Mouse (Mus musculus) midbrain, embryonic 13.5 days (tissue): ENCODE measurements around the gene Tlr2. TPM values are rescaled to one million over a fixed set of nuclear protein-coding genes. Genes with fewer than 3 reads are reported as not detected.

Experiments
- ATAC-seq: fragments of 200-750 bp; cut with Nextera tagmentation; 2 replicates; pipeline ENCODE4 v1.8.0; 2017; ENCODE audit warnings: mild to moderate bottlenecking, moderate TSS enrichment, moderate library complexity
- H3K27ac ChIP-seq: fragments of 300-500 bp; sonication (generic); 2 replicates; pipeline ENCODE4 v1.5.1; 2015; ENCODE audit warnings: inconsistent platforms, mild to moderate bottlenecking, moderate library complexity
- H3K27me3 ChIP-seq: fragments of 300-500 bp; sonication (generic); 2 replicates; pipeline ENCODE4 v1.6.1; 2015; ENCODE audit warnings: mild to moderate bottlenecking, inconsistent platforms
- H3K36me3 ChIP-seq: fragments of 300-500 bp; sonication (generic); 2 replicates; pipeline ENCODE4 v1.6.1; 2015; ENCODE audit warnings: mild to moderate bottlenecking, inconsistent platforms
- H3K4me1 ChIP-seq: fragments of 300-500 bp; sonication (generic); replicated peaks from 2 replicates; pipeline ENCODE4 v1.6.1; 2015; ENCODE audit warnings: inconsistent platforms
- H3K4me2 ChIP-seq: fragments of 300-500 bp; sonication (generic); replicated peaks from 2 replicates; pipeline ENCODE4 v1.6.1; 2015; ENCODE audit warnings: moderate library complexity, mild to moderate bottlenecking, inconsistent platforms
- H3K4me3 ChIP-seq: fragments of 300-500 bp; sonication (generic); replicated peaks from 2 replicates; pipeline ENCODE4 v1.5.1; 2015; ENCODE audit warnings: mild to moderate bottlenecking, inconsistent platforms
- H3K9ac ChIP-seq: fragments of 300-500 bp; sonication (generic); replicated peaks from 2 replicates; pipeline ENCODE4 v1.6.1; 2015; ENCODE audit warnings: mild to moderate bottlenecking, inconsistent platforms
- H3K9me3 ChIP-seq: fragments of 300-500 bp; sonication (generic); 2 replicates; pipeline ENCODE4 v1.6.1; 2016; ENCODE audit warnings: mild to moderate bottlenecking, inconsistent platforms
- WGBS: fragments of 180-500 bp; shearing (Covaris S2); methylation state at CpG from one replicate; pipeline ENCODE4 v1.1.7; 2015; 5-methylcytosine and 5-hydroxymethylcytosine counted together
- polyA plus RNA-seq: library from polyadenylated mRNA; unstranded; fragments of >200 nt; fragmentation: Nextera tagmentation; extraction: Ambion mirVana; gene quantifications from 2 replicates; pipeline ENCODE4 v1.2.1, GENCODE M21; 2015

Tlr2 gene
- polyA plus RNA-seq, 1 experiment from 2014 or later: 0.79 TPM

DNA sequence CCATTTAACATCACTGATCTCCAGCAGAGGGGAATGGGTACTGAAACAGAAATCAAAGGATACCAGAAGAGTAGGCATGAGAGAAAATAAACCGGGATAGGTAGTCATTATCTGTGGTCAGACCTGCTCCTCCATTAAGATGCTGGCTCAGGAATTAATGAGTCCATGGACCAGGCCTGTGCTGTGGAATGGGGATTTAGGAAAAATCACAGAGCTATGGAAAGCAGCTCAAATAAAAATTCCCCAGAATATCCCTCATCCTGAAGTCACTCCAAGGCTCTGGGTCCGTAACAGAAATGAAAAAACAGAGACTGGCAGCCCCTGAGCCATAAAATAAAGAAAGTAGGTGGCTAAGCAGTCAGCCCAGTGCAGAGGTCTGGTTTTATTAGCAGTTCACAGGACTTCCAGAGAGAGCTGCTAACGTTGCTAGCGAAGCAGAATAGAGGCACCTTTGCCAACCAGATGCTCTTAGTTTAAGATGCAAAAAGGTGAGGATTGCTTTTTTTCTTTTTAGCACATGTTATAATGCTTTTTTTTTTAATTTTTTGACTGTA, 25.1 kb downstream of the Tlr2 start:
- whole genome bisulfite sequencing: 79% methylated on average over 4 of the region's 4 CpGs
- Histone ChIP-seq H3K27me3 (no peaks in the 10 kb centered on the region), H3K4me3 (no peak overlapping the region), H3K9me3 (no peaks in the 10 kb centered on the region), H3K4me2 (no peak overlapping the region), H3K9ac (no peak overlapping the region), H3K27ac (no peak overlapping the region), H3K4me1 (no peaks in the 10 kb centered on the region), H3K36me3 (no peaks in the 10 kb centered on the region)
- no peak for ATAC-seq

DNA sequence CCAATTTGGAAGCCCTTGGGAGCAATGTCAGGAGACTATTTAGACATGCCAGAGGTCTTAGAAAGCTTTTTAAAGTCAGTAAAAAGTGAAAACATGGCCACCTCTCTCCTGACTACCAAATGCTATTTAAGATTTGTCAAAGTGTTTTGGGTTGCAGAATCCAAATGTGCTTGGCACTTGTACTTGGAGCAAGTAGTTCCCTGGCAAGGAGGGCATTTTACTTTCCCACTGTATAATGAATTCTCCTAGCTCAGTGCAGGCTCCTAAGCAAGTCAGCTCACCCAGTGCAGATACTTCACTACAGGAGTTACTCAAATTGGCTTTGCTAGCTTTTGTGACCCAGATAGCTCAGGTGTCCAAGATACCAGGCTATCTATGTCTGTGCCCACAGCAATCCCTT, 28.7 kb downstream of the Tlr2 start:
- Histone ChIP-seq H3K9me3 (no peaks in the 10 kb centered on the region), H3K36me3 (no peaks in the 10 kb centered on the region), H3K27me3 (no peaks in the 10 kb centered on the region), H3K4me2 (no peak overlapping the region), H3K27ac (no peak overlapping the region), H3K4me3 (no peak overlapping the region), H3K4me1 (no peaks in the 10 kb centered on the region), H3K9ac (no peak overlapping the region)
- ATAC-seq: no peak

GRCm38 (mm10) chr3:83811987-83812386, 29.6 kb downstream of the Tlr2 start:
- ATAC-seq: no peak
- Histone ChIP-seq H3K27ac (no peak overlapping the region), H3K4me1 (no peaks in the 10 kb centered on the region), H3K27me3 (no peaks in the 10 kb centered on the region), H3K9me3 (no peaks in the 10 kb centered on the region), H3K4me3 (no peak overlapping the region), H3K4me2 (no peak overlapping the region), H3K36me3 (no peaks in the 10 kb centered on the region), H3K9ac (no peak overlapping the region)
- 80% methylated on average over 7 of the region's 7 CpGs for WGBS

DNA sequence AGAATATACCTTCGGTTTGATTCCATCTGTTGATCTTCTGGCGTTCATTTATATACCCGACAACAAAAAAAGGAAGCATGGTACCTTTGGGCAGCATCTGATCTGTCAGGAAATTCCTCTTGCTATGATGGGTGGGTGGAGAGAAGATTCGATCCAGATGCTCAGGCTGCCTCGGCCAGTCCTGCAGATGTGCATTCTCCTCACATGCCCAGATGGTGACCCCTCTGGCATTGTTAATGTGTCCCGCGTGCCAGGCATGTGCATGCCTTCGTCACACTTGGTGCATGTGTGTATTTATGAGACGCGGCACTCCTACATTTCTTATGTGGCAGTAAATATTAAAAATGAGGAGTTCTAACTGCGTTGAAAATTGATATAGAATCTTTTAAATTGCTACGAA, 33.1 kb downstream of the Tlr2 start:
- no peak overlapping the region for H3K4me3 ChIP-seq
- 90% methylated on average over 12 of the region's 12 CpGs for WGBS
- H3K27ac ChIP-seq: no peak overlapping the region
- no peak overlapping the region for H3K9ac ChIP-seq
- H3K4me1 ChIP-seq: no peaks in the 10 kb centered on the region
- no peak for ATAC-seq
- H3K4me2 ChIP-seq: no peak overlapping the region
- H3K36me3 ChIP-seq: no peaks in the 10 kb centered on the region
- H3K9me3 ChIP-seq: no peaks in the 10 kb centered on the region
- H3K27me3 ChIP-seq: no peaks in the 10 kb centered on the region

DNA sequence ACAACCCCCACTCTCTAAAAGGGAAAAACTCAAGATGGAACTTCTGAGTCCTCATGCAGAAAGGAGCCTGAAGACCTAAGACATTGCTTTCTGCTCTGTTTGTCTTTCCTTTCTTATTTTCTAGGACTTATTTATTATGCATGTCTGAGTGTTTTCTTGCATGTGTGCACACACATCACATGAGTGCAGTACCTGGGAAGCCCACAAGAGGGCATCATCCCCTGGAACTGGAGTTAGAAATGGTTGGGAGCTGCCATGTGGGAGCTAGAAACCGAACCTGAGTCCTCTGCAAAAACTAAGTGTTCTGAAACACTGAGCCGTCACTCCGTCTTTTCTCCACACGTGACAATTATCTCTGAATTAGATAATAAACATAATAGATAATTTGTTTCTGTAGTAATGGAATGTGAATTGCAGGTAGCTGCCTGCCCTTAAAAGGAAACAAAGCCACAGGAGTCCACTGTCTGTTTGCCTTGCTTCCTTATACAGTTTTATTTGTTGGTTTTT, 39.9 kb downstream of the Tlr2 start:
- Histone ChIP-seq H3K4me1 (no peaks in the 10 kb centered on the region), H3K9me3 (peaks cover 7% of the 10 kb centered on the region; the same call in 1 of the 2 replicates), H3K4me3 (no peak overlapping the region), H3K36me3 (no peaks in the 10 kb centered on the region), H3K9ac (no peak overlapping the region), H3K27me3 (no peaks in the 10 kb centered on the region), H3K27ac (no peak overlapping the region), H3K4me2 (no peak overlapping the region)
- WGBS: 97% methylated on average over 4 of the region's 4 CpGs
- no peak for ATAC-seq

DNA sequence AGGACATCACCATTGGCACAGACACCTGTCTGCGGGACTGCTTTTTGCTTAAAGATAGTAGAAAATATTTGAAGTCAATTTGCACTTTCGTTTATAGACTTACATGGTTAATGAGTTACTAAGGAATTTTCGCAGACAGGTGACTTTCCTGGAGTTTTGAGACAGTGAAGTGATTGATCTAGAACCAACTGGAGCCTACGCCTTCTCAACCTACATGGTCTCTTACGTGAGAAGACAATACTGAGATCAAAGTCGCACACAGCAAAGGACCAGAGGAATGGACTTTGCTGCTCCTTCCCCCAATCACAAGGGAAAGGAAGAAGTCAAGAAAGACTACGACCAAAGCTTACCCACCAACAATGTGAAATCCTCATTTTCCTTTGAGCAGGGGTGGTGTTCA, 42.1 kb downstream of the Tlr2 start:
- ATAC-seq: no peak
- WGBS: 94% methylated on average over 7 of the region's 7 CpGs
- Histone ChIP-seq H3K9me3 (peaks cover 7% of the 10 kb centered on the region; the same call in 1 of the 2 replicates), H3K4me1 (no peaks in the 10 kb centered on the region), H3K27ac (no peak overlapping the region), H3K27me3 (no peaks in the 10 kb centered on the region), H3K4me2 (no peak overlapping the region), H3K9ac (no peak overlapping the region), H3K4me3 (no peak overlapping the region), H3K36me3 (no peaks in the 10 kb centered on the region)

DNA sequence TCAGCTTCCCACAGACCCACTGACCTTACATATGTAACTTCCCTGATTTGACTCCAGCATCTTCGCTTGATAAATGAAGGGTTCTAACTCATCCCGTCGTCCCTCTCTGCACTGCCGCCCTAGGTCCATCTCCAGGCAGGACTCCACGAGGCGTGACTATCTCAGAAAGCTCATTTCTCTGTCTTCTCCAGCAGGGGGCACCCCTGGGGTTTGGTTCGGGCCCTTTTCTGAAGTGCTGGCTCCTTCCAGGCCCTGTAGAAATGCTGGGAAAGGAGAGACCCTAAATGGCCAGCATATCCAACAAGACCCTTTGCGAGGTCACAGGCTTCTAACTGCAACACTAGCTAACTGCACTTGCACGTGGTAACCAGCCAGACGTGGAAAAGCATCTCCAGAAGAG, 43.7 kb downstream of the Tlr2 start:
- ATAC-seq: peak; percentile 63
- no peak overlapping the region for H3K4me2 ChIP-seq
- WGBS: 6% methylated on average over 10 of the region's 10 CpGs
- H3K4me3 ChIP-seq: no peak overlapping the region
- no peaks in the 10 kb centered on the region for H3K27me3 ChIP-seq
- no peaks in the 10 kb centered on the region for H3K36me3 ChIP-seq
- no peak overlapping the region for H3K9ac ChIP-seq
- H3K27ac ChIP-seq: no peak overlapping the region
- peaks cover 7% of the 10 kb centered on the region; the same call in 1 of the 2 replicates for H3K9me3 ChIP-seq
- H3K4me1 ChIP-seq: no peaks in the 10 kb centered on the region

- Histone ChIP-seq H3K27me3 (no peaks in the 10 kb centered on the region), H3K4me2 (no peak overlapping the region), H3K9ac (no peak overlapping the region), H3K9me3 (peaks cover 6% of the 10 kb centered on the region; the same call in 1 of the 2 replicates), H3K27ac (no peak overlapping the region), H3K4me3 (no peak overlapping the region), H3K4me1 (no peaks in the 10 kb centered on the region), H3K36me3 (no peaks in the 10 kb centered on the region)
- ATAC-seq: no peak
- 82% methylated on average over 6 of the region's 6 CpGs for WGBS
These were observed 44.5 kb downstream of the Tlr2 start for GRCm38 (mm10) chr3:83797098-83797497.

DNA sequence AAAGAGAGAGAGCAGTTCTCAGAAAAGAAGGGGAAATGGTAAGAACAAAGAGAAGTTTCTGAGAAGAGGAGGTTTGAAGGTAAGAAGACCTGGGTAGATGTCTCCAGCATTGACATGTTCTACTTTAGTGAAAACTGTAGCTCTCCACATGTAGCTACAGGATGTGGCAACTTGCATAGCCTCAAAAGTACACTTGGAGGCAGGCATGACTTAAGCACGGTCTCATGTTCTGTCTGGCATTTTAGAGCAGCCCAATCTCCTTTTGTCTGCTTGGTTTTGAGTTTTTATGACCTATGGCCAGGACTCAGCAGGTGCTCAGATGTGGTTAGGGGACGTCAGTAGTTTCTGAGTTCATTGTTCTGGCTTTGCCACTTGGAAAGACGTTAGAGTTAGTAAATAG, 50.1 kb downstream of the Tlr2 start:
- no peak overlapping the region for H3K4me3 ChIP-seq
- peaks cover 16% of the 10 kb centered on the region for H3K27me3 ChIP-seq
- no peak overlapping the region for H3K4me2 ChIP-seq
- H3K36me3 ChIP-seq: no peaks in the 10 kb centered on the region
- ATAC-seq: no peak
- H3K9ac ChIP-seq: no peak overlapping the region
- peaks cover 3% of the 10 kb centered on the region; the same call in 1 of the 2 replicates for H3K4me1 ChIP-seq
- 57% methylated on average over 3 of the region's 3 CpGs for WGBS
- 0 out of 2 replicates have a peak, but pooled peaks cover 3% of the 10 kb centered on the region for H3K9me3 ChIP-seq
- no peak overlapping the region for H3K27ac ChIP-seq

DNA sequence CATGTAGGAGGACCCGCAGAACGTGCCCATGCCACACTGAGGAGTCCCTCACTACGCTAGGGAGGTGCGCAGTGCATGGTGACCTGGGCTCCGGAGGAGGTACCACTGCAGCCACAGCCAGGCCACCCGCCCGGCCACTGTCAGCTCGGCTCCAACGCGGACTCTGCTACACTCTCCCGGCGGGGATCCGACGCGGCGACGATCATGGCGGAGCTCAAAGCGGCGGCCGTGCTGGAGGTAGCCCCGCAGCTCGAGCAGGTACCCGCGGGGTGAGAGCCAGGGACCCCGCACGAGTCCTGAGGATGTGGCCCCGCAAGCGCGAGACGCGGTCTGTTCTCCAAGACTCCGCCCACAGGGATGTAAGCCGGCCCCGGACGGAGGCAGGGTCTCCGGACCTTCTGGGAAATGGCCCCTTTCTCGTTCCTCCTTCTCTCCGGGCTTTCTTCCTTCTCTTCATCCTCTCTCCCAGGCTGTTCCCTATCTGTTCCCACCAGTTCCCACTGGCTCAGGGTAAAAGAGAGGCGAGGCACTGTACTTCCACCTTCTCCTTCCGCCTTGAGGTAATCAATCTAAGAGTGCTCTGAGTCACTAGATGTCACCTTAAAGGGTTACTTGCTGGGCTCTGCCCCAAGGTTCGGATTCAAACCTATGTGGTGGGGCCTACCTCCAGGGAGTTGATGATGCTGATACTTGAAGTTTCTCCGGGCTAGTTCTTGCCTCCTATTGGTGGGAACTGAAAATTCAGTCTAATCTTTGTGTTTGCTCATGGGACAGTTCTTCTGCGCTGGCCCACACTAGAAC, 51.7 kb downstream of the Tlr2 start:
- Histone ChIP-seq H3K4me1 (peaks cover 3% of the 10 kb centered on the region; the same call in 1 of the 2 replicates), H3K27me3 (peaks cover 16% of the 10 kb centered on the region), H3K27ac (no peak overlapping the region), H3K36me3 (no peaks in the 10 kb centered on the region), H3K9ac (peak overlapping the region; percentile 75), H3K4me2 (peak overlapping the region; percentile 80), H3K4me3 (peak overlapping the region; percentile 68), H3K9me3 (0 out of 2 replicates have a peak, but pooled peaks cover 3% of the 10 kb centered on the region)
- peak; percentile 84 for ATAC-seq
- 3% methylated on average over 44 of the region's 44 CpGs for WGBS

- H3K27me3 ChIP-seq: peaks cover 16% of the 10 kb centered on the region
- 84% methylated on average over 7 of the region's 7 CpGs for WGBS
- 0 out of 2 replicates have a peak, but pooled peaks cover 3% of the 10 kb centered on the region for H3K9me3 ChIP-seq
- no peak overlapping the region for H3K9ac ChIP-seq
- H3K4me2 ChIP-seq: no peak overlapping the region
- H3K4me1 ChIP-seq: peaks cover 17% of the 10 kb centered on the region
- H3K27ac ChIP-seq: no peak overlapping the region
- H3K36me3 ChIP-seq: no peaks in the 10 kb centered on the region
- H3K4me3 ChIP-seq: no peak overlapping the region
- no peak for ATAC-seq
These were observed 53.7 kb downstream of the Tlr2 start for GRCm38 (mm10) chr3:83787776-83788305.

GRCm38 (mm10) chr3:83787086-83787485, 54.5 kb downstream of the Tlr2 start:
- no peak overlapping the region for H3K27ac ChIP-seq
- no peak for ATAC-seq
- H3K4me2 ChIP-seq: no peak overlapping the region
- whole genome bisulfite sequencing: 23% methylated on average over 2 of the region's 2 CpGs
- H3K36me3 ChIP-seq: no peaks in the 10 kb centered on the region
- no peak overlapping the region for H3K9ac ChIP-seq
- H3K4me3 ChIP-seq: no peak overlapping the region
- H3K27me3 ChIP-seq: peaks cover 16% of the 10 kb centered on the region
- 0 out of 2 replicates have a peak, but pooled peaks cover 3% of the 10 kb centered on the region for H3K9me3 ChIP-seq
- peaks cover 17% of the 10 kb centered on the region for H3K4me1 ChIP-seq
